In genomic region chr11:61470880-61471279, GRCm38 (mm10) we compare ENCODE assay signal across 21 mouse cellular contexts. TPM values are rescaled to one million over a fixed set of nuclear protein-coding genes. Genes with fewer than 3 reads are reported as not detected.
"Had no signal": no experiment of that assay in that cellular context is flagged by ENCODE, and none has a peak within 500 bp of the region (broad histone marks: within the 10 kb centered on the region; RNA-seq: fewer than 3 reads in every experiment).

No protein-coding gene starts in this region.

- H3K4me3 ChIP-seq: embryonic facial prominence, embryonic 10.5 days; embryonic facial prominence, embryonic 12.5 days; embryonic facial prominence, embryonic 13.5 days; embryonic facial prominence, embryonic 15.5 days; erythroblast, embryonic 14.5 days; forebrain, embryonic 10.5 days; forebrain, embryonic 12.5 days; forebrain, embryonic 13.5 days; forebrain, embryonic 15.5 days; gastrocnemius, adult 2 months; heart, adult 2 months; heart, embryonic 10.5 days had no signal

- DNase-seq: cerebellum, adult 9-11 months; embryo, embryonic 11 days; forebrain, postnatal 0 days; gastrocnemius, adult 2 months; gastrocnemius, postnatal 10 days; gastrocnemius, postnatal 14 days; gastrocnemius, postnatal 25 days; gastrocnemius, postnatal 36 days; heart, adult 18-20 months; heart, adult 2 months had no signal

- H3K4me2 ChIP-seq: embryonic facial prominence, embryonic 12.5 days; embryonic facial prominence, embryonic 13.5 days; embryonic facial prominence, embryonic 15.5 days; forebrain, embryonic 12.5 days; forebrain, embryonic 13.5 days; forebrain, embryonic 15.5 days; heart, embryonic 11.5 days had no signal

- H3K4me1 ChIP-seq: embryonic facial prominence, embryonic 15.5 days; forebrain, embryonic 12.5 days; forebrain, embryonic 13.5 days; forebrain, embryonic 15.5 days; heart, embryonic 10.5 days had no signal

- H3K36me3 ChIP-seq: embryonic facial prominence, embryonic 10.5 days; embryonic facial prominence, embryonic 12.5 days; embryonic facial prominence, embryonic 13.5 days; embryonic facial prominence, embryonic 15.5 days; forebrain, embryonic 10.5 days; forebrain, embryonic 12.5 days; forebrain, embryonic 15.5 days; heart, embryonic 10.5 days had no signal

- H3K27ac ChIP-seq: embryonic facial prominence, embryonic 10.5 days; embryonic facial prominence, embryonic 12.5 days; embryonic facial prominence, embryonic 13.5 days; embryonic facial prominence, embryonic 15.5 days; forebrain, embryonic 10.5 days; forebrain, embryonic 12.5 days; forebrain, embryonic 13.5 days; forebrain, embryonic 15.5 days; gastrocnemius, adult 2 months; heart, adult 2 months; heart, embryonic 10.5 days had no signal

- H3K27me3 ChIP-seq: embryonic facial prominence, embryonic 12.5 days; embryonic facial prominence, embryonic 13.5 days; embryonic facial prominence, embryonic 15.5 days; forebrain, embryonic 12.5 days; forebrain, embryonic 13.5 days; forebrain, embryonic 15.5 days had no signal

RNA-seq across cellular contexts. Expression of gene Mfap4, which starts 14.4 kb away (rescaled TPM):
- polyA plus RNA-seq: erythroblast, embryonic 14.5 days had no signal

RNA-seq across cellular contexts. Expression of gene Rnf112, which starts 16.9 kb away (rescaled TPM):
- polyA plus RNA-seq: erythroblast, embryonic 14.5 days had no signal
